Mouse (Mus musculus) skeletal muscle tissue, adult 2 months (tissue): ENCODE results near the gene Mrpl38.

Experiments used
- DNase-seq: peaks from one replicate; pipeline ENCODE4 v3.0.0-alpha.2; 2012; ENCODE audit warnings: low read depth, low spot score

The Mrpl38 gene

GRCm38 (mm10) chr11:116138468-116139138 is at the start of gene Mrpl38:
Mrpl38 (minus strand) TSS chr11:116138868.
- DNase-seq = peak; percentile 95

- DNase-seq = no peak
Measured at GRCm38 (mm10) chr11:116187226-116187930, 48.7 kb upstream of the Mrpl38 start.

- no peak for DNase-seq
Measured at GRCm38 (mm10) chr11:116186360-116186759, 47.7 kb upstream of the Mrpl38 start.

DNA sequence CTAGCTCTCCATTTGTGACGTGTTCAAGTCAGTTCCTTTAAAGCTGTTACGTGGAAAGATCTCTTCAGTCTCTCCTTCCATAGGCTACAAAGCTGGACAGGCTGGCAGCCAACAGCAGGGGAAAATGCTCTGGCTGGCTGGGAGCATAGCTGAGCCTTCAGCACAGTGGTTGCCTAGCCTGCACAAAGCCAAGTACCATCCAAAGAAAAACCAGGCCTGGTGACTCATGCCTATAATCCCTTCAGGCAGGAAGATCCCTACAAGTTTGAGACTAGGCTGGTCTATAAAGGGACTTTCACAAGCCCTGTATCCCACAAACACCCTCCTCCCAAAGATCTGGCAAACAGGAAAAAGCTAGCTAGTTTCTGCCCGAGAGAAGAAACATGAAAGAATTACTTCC is 47.2 kb upstream of the Mrpl38 start:
- DNase-seq = no peak

DNA sequence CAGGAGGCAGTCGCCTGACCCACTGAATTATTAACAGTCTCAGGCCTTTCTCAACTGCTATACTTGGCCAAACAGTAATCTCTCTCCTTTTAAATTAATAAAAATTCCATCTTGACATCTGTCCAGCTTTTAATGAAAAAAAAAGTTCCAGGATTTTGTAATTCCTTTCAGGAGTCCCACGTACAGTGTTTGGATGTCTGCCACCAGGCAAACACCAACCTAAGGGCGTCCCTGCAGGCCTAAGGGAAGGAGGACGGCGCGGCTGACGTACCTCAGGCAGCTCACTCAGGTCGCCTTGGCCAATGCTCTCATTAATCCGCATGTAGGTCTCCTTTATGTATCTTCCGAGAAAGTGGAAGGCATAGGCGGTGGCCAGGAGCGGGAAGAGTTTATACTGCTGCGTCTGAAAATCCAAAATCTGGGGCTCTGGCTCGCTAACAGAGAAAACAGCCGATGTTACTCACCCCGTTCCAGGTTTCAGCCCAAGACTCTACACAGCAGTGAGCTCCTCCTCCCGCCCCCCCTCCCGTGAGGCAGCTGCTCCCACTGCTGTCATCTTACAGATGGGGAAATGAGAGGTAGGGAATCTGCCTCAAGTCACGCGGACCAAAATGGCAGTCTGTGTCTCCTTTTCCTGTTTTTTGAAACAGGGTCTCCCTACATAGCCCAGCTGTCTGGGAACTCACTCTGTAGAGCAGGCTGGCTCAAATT is 39.9 kb upstream of the Mrpl38 start:
- no peak for DNase-seq

GRCm38 (mm10) chr11:116176010-116176409 is 37.3 kb upstream of the Mrpl38 start:
- no peak for DNase-seq

DNA sequence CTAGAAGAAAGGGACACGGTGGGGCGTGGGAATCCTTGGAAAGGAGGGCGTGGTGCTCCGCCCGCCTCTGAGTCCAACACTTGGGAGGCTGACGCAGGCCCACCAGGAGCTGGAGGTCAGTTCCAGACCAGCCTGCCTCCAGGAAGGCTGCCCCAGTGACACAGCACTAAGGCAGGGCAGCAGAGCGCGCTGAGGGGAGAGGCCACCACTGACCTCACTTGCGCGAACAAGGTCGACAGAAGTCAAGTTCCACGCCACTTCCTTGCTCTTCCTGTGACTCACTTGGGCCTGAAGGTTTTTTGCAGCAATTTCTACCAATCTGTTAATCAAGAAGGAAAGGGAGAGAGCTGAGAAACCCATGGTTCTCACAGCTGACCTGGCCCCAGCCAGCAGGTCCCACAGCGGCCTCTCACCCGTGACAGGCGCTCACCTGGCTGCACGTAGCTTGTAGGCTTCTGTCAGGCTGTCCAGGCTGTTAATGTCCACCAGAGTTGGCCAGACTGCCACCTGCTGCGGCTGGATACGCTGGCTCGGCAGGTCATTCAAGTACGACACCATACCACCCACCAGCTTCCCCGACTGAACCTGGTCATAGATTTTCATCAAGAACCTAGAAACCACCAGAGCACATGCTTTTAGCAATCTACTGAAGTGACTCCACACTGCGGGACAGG is 36.2 kb upstream of the Mrpl38 start:
- DNase-seq = no peak

- no peak for DNase-seq
Measured at GRCm38 (mm10) chr11:116171959-116172358, 33.3 kb upstream of the Mrpl38 start.

- no peak for DNase-seq
Measured at GRCm38 (mm10) chr11:116170003-116170800, 31.5 kb upstream of the Mrpl38 start.

- no peak for DNase-seq
Measured at GRCm38 (mm10) chr11:116169214-116169613, 30.5 kb upstream of the Mrpl38 start.

DNA sequence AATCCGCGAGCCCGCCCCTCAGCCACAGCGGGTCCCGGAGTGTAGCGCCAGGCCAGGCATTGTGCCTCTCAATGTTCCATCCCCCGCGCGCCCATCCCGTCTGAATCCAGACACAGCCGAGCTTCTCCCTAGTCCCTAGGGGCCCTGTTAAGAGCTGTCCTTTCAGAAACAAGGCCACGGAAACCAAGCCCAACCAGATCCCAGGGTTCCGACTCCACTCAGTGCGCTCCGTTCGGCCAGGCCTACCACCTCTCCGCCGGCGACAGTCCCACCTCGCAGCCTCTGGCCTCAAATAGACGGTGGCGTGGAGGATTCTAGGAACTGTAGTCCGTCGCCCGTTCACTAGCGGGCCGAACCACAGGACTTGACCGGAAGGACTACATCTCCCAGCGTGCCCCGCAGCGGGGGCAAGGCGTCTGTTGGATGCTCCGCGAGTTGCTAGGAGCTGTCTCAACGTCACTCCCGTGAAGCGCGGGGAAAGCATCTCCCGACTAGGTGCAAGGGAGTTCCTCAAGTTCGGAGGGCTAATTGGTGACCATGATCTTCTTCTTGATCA is 29.3 kb upstream of the Mrpl38 start, which contains the start of gene Fbf1:
TSS of gene Fbf1 (minus strand) at position 283 of the 556 bp plus-strand sequence.
- peak; percentile 90 for DNase-seq

DNA sequence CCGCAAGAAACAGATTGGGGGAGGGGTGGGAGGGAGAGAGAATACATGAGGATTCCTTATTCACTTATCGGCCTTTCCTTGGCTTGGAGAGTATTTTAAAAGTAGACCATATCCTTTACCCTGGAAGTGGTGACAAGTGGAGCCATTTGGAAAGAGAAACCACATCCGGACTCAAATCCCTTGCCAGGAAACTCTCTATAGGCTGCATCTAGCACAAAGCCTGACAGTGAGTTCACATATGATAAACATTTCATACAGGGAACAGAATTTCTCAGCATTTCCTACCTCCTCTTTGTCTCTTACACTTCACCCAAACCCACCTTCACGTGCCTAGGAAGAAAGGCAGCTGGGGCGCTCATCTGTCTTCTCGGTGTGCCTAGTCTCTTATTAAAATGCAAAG is 28.6 kb upstream of the Mrpl38 start:
- DNase-seq = no peak

DNA sequence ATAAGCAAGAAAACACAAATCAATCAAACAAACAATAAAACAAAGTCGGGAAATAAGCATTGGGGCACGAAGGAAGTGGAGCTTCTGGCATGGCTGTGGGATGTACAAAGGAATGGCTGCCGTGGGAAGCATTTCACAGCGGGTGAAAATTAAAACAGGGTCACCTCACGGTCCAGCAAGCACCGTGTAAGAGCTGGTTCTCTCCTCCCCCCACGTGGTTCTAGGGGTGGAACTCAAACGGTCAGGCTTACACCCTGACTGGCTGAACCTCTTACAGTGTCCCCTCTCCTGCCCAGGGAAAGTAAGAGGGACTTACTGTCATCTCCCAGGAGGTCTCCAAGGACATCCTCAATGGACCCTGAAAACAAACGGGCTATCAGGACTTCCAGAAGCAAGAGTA is 24.3 kb upstream of the Mrpl38 start:
- no peak for DNase-seq

DNA sequence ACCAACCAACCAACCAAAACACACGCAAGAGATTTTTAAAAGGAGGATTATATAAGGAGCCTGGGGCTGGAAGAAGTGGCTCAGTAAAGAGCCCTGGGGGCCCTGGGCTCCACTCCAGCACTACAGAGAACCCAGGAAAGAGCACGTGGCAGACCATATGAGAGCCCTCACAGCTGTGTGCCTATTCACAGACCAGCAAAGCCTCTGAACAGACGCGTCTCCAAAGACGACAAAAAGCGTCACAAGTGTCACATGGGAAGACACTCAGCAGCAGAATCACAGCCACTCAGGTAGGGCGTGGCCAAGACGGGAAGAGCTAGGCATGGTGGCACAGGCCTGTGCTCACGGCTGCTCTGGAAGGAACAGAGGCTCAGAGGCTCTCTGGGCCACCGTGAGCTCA is 23.5 kb upstream of the Mrpl38 start:
- no peak for DNase-seq

DNA sequence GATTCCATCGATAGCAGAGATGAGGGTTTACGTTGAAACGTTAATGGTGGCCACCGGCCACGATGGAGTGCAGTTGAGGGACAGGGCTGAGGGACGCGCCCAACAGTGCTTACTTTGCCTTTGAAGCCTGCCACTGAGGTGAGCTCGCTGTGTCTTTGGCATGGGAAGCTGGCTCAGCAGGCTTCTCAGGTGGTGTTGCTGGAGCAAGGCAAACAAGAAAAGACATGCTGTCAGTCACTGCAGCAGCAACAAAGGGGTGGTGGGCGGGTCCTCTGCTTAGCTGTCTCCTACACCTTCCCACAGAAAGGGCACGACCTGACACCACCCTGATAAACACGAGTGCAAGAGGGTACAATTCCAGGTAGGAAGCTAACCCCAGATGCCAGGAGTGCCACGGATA is 22.6 kb upstream of the Mrpl38 start:
- no peak for DNase-seq

DNA sequence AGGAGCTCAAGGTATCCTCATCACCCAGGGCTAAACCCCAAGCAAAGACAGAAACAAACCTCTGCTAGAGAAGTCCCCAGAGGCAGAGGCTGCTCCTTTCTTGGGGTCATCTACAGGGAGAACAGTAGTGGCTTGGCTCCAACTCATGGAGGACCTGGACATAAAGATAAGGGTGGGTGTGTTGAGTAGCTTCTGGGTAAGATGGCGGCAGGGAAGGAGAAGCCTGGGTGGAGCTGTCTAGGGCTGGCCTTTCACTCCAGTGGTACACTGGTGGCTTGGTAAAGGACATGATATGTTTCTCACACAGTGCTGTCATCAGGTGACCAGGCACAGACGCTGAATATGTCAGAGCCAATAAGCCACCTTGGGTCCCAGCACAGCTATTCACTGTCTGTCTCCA is 12.3 kb upstream of the Mrpl38 start:
- no peak for DNase-seq

- DNase-seq = no peak
Measured at GRCm38 (mm10) chr11:116149341-116149740, 10.7 kb upstream of the Mrpl38 start.

DNA sequence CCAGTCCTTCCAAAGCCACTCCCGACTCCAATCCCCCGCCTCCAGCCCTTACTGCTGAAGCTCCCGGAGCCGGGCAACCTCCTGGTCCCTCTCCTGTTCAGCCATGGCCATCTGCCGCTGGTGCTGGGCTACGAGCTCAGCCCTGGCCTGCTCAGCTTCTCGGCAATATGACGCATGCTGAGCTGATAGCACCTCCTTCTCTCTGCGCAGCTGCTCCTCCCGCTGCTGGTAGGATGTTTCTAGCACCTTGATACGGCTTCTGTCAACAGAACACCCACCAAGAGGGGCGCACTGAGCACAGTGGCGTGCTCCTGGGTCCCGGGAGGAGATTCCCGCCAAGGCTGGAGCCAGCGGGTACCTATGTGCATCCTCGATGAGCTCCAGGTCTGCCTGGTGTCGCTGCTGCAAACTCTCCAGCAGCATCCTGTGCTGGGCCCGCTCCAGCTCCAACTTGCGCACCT is 10.1 kb upstream of the Mrpl38 start:
- DNase-seq = no peak

- no peak for DNase-seq
Measured at GRCm38 (mm10) chr11:116146294-116146985, 7.8 kb upstream of the Mrpl38 start.
